Mouse (Mus musculus): Measurements from ENCODE around the gene Scnn1a.

The Scnn1a gene

GRCm38 (mm10) chr6:125361467-125362291, 41.2 kb downstream of the Scnn1a start:
- DNase-seq (ENCODE audit: low spot score in 2 of 2) = peak; percentile 60 to 75

GRCm38 (mm10) chr6:125363021-125363420, 42.6 kb downstream of the Scnn1a start:
- DNase-seq (ENCODE audit: low spot score in 2 of 2) = no peak

GRCm38 (mm10) chr6:125363451-125364242, 43.2 kb downstream of the Scnn1a start:
- no peak for DNase-seq (ENCODE audit: low spot score in 2 of 2)

GRCm38 (mm10) chr6:125364448-125364847, 44.0 kb downstream of the Scnn1a start:
- DNase-seq (ENCODE audit: low spot score in 2 of 2) = no peak

GRCm38 (mm10) chr6:125365522-125365921, 45.1 kb downstream of the Scnn1a start:
- no peak for DNase-seq (ENCODE audit: low spot score in 2 of 2)

- no peak for DNase-seq (ENCODE audit: low spot score in 2 of 2)
Measured at GRCm38 (mm10) chr6:125366133-125366532, 45.7 kb downstream of the Scnn1a start.

GRCm38 (mm10) chr6:125367758-125368371, 47.4 kb downstream of the Scnn1a start:
- no peak for DNase-seq (ENCODE audit: low spot score in 2 of 2)

GRCm38 (mm10) chr6:125377042-125377441, 56.6 kb downstream of the Scnn1a start:
- no peak for DNase-seq (ENCODE audit: low spot score in 2 of 2)

GRCm38 (mm10) chr6:125377582-125378451, 57.4 kb downstream of the Scnn1a start:
- peak; percentile 75 to 81 for DNase-seq (ENCODE audit: low spot score in 2 of 2)

GRCm38 (mm10) chr6:125378621-125379020, 58.2 kb downstream of the Scnn1a start:
- no peak for DNase-seq (ENCODE audit: low spot score in 2 of 2)

- no peak for DNase-seq (ENCODE audit: low spot score in 2 of 2)
Measured at GRCm38 (mm10) chr6:125379781-125380180, 59.3 kb downstream of the Scnn1a start.

GRCm38 (mm10) chr6:125380372-125381360, 60.2 kb downstream of the Scnn1a start, which contains the start of gene Plekhg6:
Gene Plekhg6 (minus strand): TSS chr6:125380793.
- no peak for DNase-seq (ENCODE audit: low spot score in 2 of 2)

GRCm38 (mm10) chr6:125382024-125382423, 61.6 kb downstream of the Scnn1a start:
- no peak for DNase-seq (ENCODE audit: low spot score in 2 of 2)

- DNase-seq (ENCODE audit: low spot score in 2 of 2) = no peak
Measured at GRCm38 (mm10) chr6:125385066-125385974, 64.9 kb downstream of the Scnn1a start.

- no peak for DNase-seq (ENCODE audit: low spot score in 2 of 2)
Measured at GRCm38 (mm10) chr6:125386080-125386479, 65.6 kb downstream of the Scnn1a start.

- DNase-seq (ENCODE audit: low spot score in 2 of 2) = no peak
Measured at GRCm38 (mm10) chr6:125389853-125390252, 69.4 kb downstream of the Scnn1a start.
